In genomic region chr13:102600026-102600425, GRCm38 (mm10) we compare ENCODE assay signal across 16 mouse cellular contexts.
DNase-seq lines count a peak whose midpoint lies in the region; ATAC-seq and TF ChIP-seq lines count a peak whose summit lies in the region.
"Had no signal": no experiment of that assay in that cellular context is flagged by ENCODE, and none has a peak within 500 bp of the region (broad histone marks: within the 10 kb centered on the region; RNA-seq: fewer than 3 reads in every experiment).

No protein-coding gene starts in this region.

- no peak for TF ChIP-seq EP300 in lung, postnatal 0 days (IDR thresholded peaks at IDR 0.05)

- no peak overlapping the region for H3K4me2 ChIP-seq in hindbrain, embryonic 11.5 days (replicated peaks; ENCODE audit: low read depth, low read length)
- no peak overlapping the region for H3K4me2 ChIP-seq in hindbrain, postnatal 0 days (ENCODE audit: low read depth, low read length)
- H3K4me2 ChIP-seq in midbrain, embryonic 11.5 days = no peak overlapping the region
- no peak overlapping the region for H3K4me2 ChIP-seq in midbrain, embryonic 16.5 days (ENCODE audit: low read length)
- no peak overlapping the region for H3K4me2 ChIP-seq in lung, postnatal 0 days (replicated peaks; ENCODE audit: low read depth, low read length)
- H3K4me2 ChIP-seq: forebrain, embryonic 12.5 days; hindbrain, embryonic 13.5 days; liver, embryonic 13.5 days; midbrain, embryonic 12.5 days had no signal

- no peaks in the 10 kb centered on the region for H3K27me3 ChIP-seq in hindbrain, embryonic 11.5 days (ENCODE audit: control insufficient read depth, insufficient read depth, low read length)
- no peaks in the 10 kb centered on the region for H3K27me3 ChIP-seq in hindbrain, postnatal 0 days (ENCODE audit: insufficient read depth, low read length)
- no peaks in the 10 kb centered on the region for H3K27me3 ChIP-seq in midbrain, embryonic 11.5 days (ENCODE audit: control insufficient read depth, insufficient read depth, low read length)
- H3K27me3 ChIP-seq in midbrain, embryonic 16.5 days (ENCODE audit: control insufficient read depth, insufficient read depth, low read depth, low read length) = no peaks in the 10 kb centered on the region
- no peaks in the 10 kb centered on the region for H3K27me3 ChIP-seq in lung, postnatal 0 days (replicated peaks; ENCODE audit: insufficient read depth, low read length)
- H3K27me3 ChIP-seq: forebrain, embryonic 12.5 days; hindbrain, embryonic 13.5 days; liver, embryonic 13.5 days had no signal

- H3K27ac ChIP-seq in hindbrain, embryonic 11.5 days (ENCODE audit: low read depth, low read length) = no peak overlapping the region
- H3K27ac ChIP-seq in hindbrain, postnatal 0 days = no peak overlapping the region
- no peak overlapping the region for H3K27ac ChIP-seq in midbrain, embryonic 11.5 days (ENCODE audit: low read depth, low read length)
- H3K27ac ChIP-seq in midbrain, embryonic 16.5 days (ENCODE audit: low read length) = no peak overlapping the region
- peak overlapping the region; percentile 37; the same call in 1 of the 2 replicates for H3K27ac ChIP-seq in olfactory bulb, adult 2 months (ENCODE audit: insufficient read depth, low read depth, low read length)
- H3K27ac ChIP-seq in lung, postnatal 0 days (ENCODE audit: low read length) = no peak overlapping the region
- H3K27ac ChIP-seq: forebrain, embryonic 12.5 days; hindbrain, embryonic 13.5 days; liver, embryonic 13.5 days; midbrain, embryonic 12.5 days had no signal

- 41% methylated on average over 4 of the region's 4 CpGs for WGBS in hindbrain, embryonic 11.5 days
- WGBS in hindbrain, postnatal 0 days = 33% methylated on average over 4 of the region's 4 CpGs
- 60% methylated on average over 4 of the region's 4 CpGs for WGBS in midbrain, embryonic 11.5 days
- 44% methylated on average over 4 of the region's 4 CpGs for whole genome bisulfite sequencing in midbrain, embryonic 16.5 days
- WGBS in olfactory bulb, adult 2 months = 32% methylated on average over 4 of the region's 4 CpGs
- 64% methylated on average over 4 of the region's 4 CpGs for WGBS in lung, postnatal 0 days

- H3K36me3 ChIP-seq in hindbrain, embryonic 11.5 days (ENCODE audit: control insufficient read depth, insufficient read depth, low read length) = no peaks in the 10 kb centered on the region
- H3K36me3 ChIP-seq in hindbrain, postnatal 0 days (ENCODE audit: insufficient read depth, low read length) = no peaks in the 10 kb centered on the region
- H3K36me3 ChIP-seq in midbrain, embryonic 11.5 days (ENCODE audit: control insufficient read depth, insufficient read depth, low read length) = no peaks in the 10 kb centered on the region
- H3K36me3 ChIP-seq in midbrain, embryonic 16.5 days (ENCODE audit: control insufficient read depth, insufficient read depth, low read length) = no peaks in the 10 kb centered on the region
- H3K36me3 ChIP-seq in lung, postnatal 0 days (ENCODE audit: insufficient read depth, low read length) = no peaks in the 10 kb centered on the region
- H3K36me3 ChIP-seq: forebrain, embryonic 12.5 days; hindbrain, embryonic 13.5 days; liver, embryonic 13.5 days; midbrain, embryonic 12.5 days had no signal

- no peak overlapping the region for H3K4me3 ChIP-seq in hindbrain, embryonic 11.5 days (ENCODE audit: low read depth, low read length)
- H3K4me3 ChIP-seq in hindbrain, postnatal 0 days (ENCODE audit: low read length) = no peak overlapping the region
- no peak overlapping the region for H3K4me3 ChIP-seq in midbrain, embryonic 11.5 days (ENCODE audit: low read depth, low read length)
- no peak overlapping the region for H3K4me3 ChIP-seq in midbrain, embryonic 16.5 days (ENCODE audit: low read depth, low read length)
- no peak overlapping the region for H3K4me3 ChIP-seq in olfactory bulb, adult 2 months (ENCODE audit: insufficient read depth, low read depth, low read length)
- no peak overlapping the region for H3K4me3 ChIP-seq in lung, postnatal 0 days (ENCODE audit: low read depth, low read length)
- H3K4me3 ChIP-seq: forebrain, embryonic 12.5 days; hindbrain, embryonic 13.5 days; liver, embryonic 13.5 days; midbrain, embryonic 12.5 days had no signal

- no peaks in the 10 kb centered on the region for H3K9me3 ChIP-seq in hindbrain, embryonic 11.5 days (ENCODE audit: control insufficient read depth, low read length)
- no peaks in the 10 kb centered on the region for H3K9me3 ChIP-seq in hindbrain, postnatal 0 days (ENCODE audit: low read length)
- no peaks in the 10 kb centered on the region for H3K9me3 ChIP-seq in midbrain, embryonic 11.5 days (ENCODE audit: control insufficient read depth, low read length)
- H3K9me3 ChIP-seq in midbrain, embryonic 16.5 days (replicated peaks; ENCODE audit: control insufficient read depth, low read length, poor library complexity, severe bottlenecking) = no peaks in the 10 kb centered on the region
- H3K9me3 ChIP-seq in lung, postnatal 0 days (ENCODE audit: low read length) = no peaks in the 10 kb centered on the region
- H3K9me3 ChIP-seq: forebrain, embryonic 12.5 days; hindbrain, embryonic 13.5 days; liver, embryonic 13.5 days; midbrain, embryonic 12.5 days had no signal

- TF ChIP-seq POLR2A in olfactory bulb, adult 2 months (IDR thresholded peaks at IDR 0.05; ENCODE audit: insufficient read depth, low read depth, low read length) = no peak

- TF ChIP-seq CTCF in hindbrain, postnatal 0 days (IDR thresholded peaks at IDR 0.05; ENCODE audit: low read depth) = no peak
- no peak for TF ChIP-seq CTCF in olfactory bulb, adult 2 months (IDR thresholded peaks at IDR 0.05; ENCODE audit: insufficient read depth, low read depth, low read length)
- TF ChIP-seq CTCF in lung, postnatal 0 days (IDR thresholded peaks at IDR 0.05) = no peak

- no peaks in the 10 kb centered on the region for H3K4me1 ChIP-seq in hindbrain, embryonic 11.5 days (replicated peaks; ENCODE audit: control insufficient read depth, insufficient read depth, low read length)
- no peaks in the 10 kb centered on the region for H3K4me1 ChIP-seq in hindbrain, postnatal 0 days (ENCODE audit: insufficient read depth, low read length)
- H3K4me1 ChIP-seq in midbrain, embryonic 11.5 days (ENCODE audit: control insufficient read depth, insufficient read depth, low read length) = peaks cover 4% of the 10 kb centered on the region
- no peaks in the 10 kb centered on the region for H3K4me1 ChIP-seq in midbrain, embryonic 16.5 days (ENCODE audit: control insufficient read depth, insufficient read depth, low read length)
- no peaks in the 10 kb centered on the region; the same call in 1 of the 2 replicates for H3K4me1 ChIP-seq in olfactory bulb, adult 2 months (ENCODE audit: control insufficient read depth, insufficient read depth, low read length)
- no peaks in the 10 kb centered on the region for H3K4me1 ChIP-seq in lung, postnatal 0 days (ENCODE audit: insufficient read depth, low read depth, low read length)
- H3K4me1 ChIP-seq: liver, embryonic 13.5 days; midbrain, embryonic 12.5 days had no signal

- DNase-seq in frontal cortex, adult 2 months (ENCODE audit: extremely low spot score in 1 of 2, low spot score in 1 of 2) = no peak
- peak; percentile 25 for DNase-seq in hindbrain, embryonic 11.5 days (ENCODE audit: low spot score)
- no peak for DNase-seq in hindbrain, postnatal 0 days (ENCODE audit: low spot score)
- peak; percentile 83 for DNase-seq in midbrain, embryonic 11.5 days (ENCODE audit: low spot score, missing footprints)
- no peak for DNase-seq in lung, postnatal 0 days (ENCODE audit: low spot score)
- DNase-seq: cerebellum, adult 9-10 months; liver, embryonic 13.5 days; lung, postnatal 14 days; right cerebral cortex, postnatal 4 days; thymus, postnatal 25 days had no signal

- H3K9ac ChIP-seq in hindbrain, embryonic 11.5 days (ENCODE audit: low read depth, low read length) = no peak overlapping the region
- no peak overlapping the region for H3K9ac ChIP-seq in hindbrain, postnatal 0 days (replicated peaks; ENCODE audit: low read length)
- H3K9ac ChIP-seq in midbrain, embryonic 11.5 days (ENCODE audit: low read length) = no peak overlapping the region
- no peak overlapping the region for H3K9ac ChIP-seq in midbrain, embryonic 16.5 days (ENCODE audit: low read depth, low read length)
- no peak overlapping the region for H3K9ac ChIP-seq in lung, postnatal 0 days (replicated peaks; ENCODE audit: low read depth)
- H3K9ac ChIP-seq: forebrain, embryonic 12.5 days; hindbrain, embryonic 13.5 days; liver, embryonic 13.5 days; midbrain, embryonic 12.5 days had no signal

- ATAC-seq in frontal cortex, adult (ENCODE audit: low TSS enrichment) = peak; percentile 51
- peak; percentile 47; the same call in 1 of the 2 replicates for ATAC-seq in hindbrain, embryonic 11.5 days (ENCODE audit: low FRiP score)
- ATAC-seq in hindbrain, postnatal 0 days = no peak
- ATAC-seq in midbrain, embryonic 11.5 days (ENCODE audit: low FRiP score) = peak; percentile 42; the same call in 1 of the 2 replicates
- no peak for ATAC-seq in midbrain, embryonic 16.5 days
- ATAC-seq in lung, postnatal 0 days = no peak

Comparison
In these comparisons a context has a peak if more than half of its experiments do, and no peak if none do; other contexts are left out.
1. ATAC-seq: peak in frontal cortex, adult (single experiment), hindbrain, embryonic 11.5 days (single experiment) and midbrain, embryonic 11.5 days (single experiment); none in hindbrain, postnatal 0 days (single experiment), midbrain, embryonic 16.5 days (single experiment) and lung, postnatal 0 days (single experiment).
2. DNase-seq: peak in hindbrain, embryonic 11.5 days (single experiment) and midbrain, embryonic 11.5 days (single experiment); none in frontal cortex, adult 2 months (0 of 2), hindbrain, postnatal 0 days (single experiment) and lung, postnatal 0 days (single experiment).